Mouse (Mus musculus) heart, embryonic 14.5 days (tissue): ENCODE data around the gene Gm49318. TPM values are rescaled to one million over a fixed set of nuclear protein-coding genes. Genes with fewer than 3 reads are reported as not detected.

Experiments used
- microRNA-seq: library from miRNA; unstranded; fragments of <30 nt; microRNA quantifications from one replicate; pipeline ENCODE4, GENCODE M21; 2016
- polyA plus RNA-seq: library from polyadenylated mRNA; unstranded; fragments of >200 nt; fragmentation: Nextera tagmentation; extraction: Ambion mirVana; gene quantifications from 2 replicates; pipeline ENCODE4 v1.2.1, GENCODE M21; 2014

Gm49318 gene
- polyA plus RNA-seq, 1 experiment from 2014 or later = not detected

Small RNA genes lying within 50 kb of the gene (microRNA-seq; reads per million reads assigned to microRNA genes)
- not detected for gene Mir7084

Other genes starting within 250 kb of the Gm49318 start
- 1.4 and 1.6 TPM in 2 replicates for gene Angptl8, start 235.7 kb downstream of the Gm49318 start, polyA plus RNA-seq
- 42.4 and 44.5 TPM in 2 replicates for gene Dock6, start 218.6 kb downstream of the Gm49318 start, polyA plus RNA-seq
- gene Rab3d, start 153.1 kb downstream of the Gm49318 start, polyA plus RNA-seq = 7.8 and 9.0 TPM in 2 replicates
- 2.4 and 3.0 TPM in 2 replicates for gene Ccdc159, start 143.8 kb downstream of the Gm49318 start, polyA plus RNA-seq
- gene Tmem205, start 143.7 kb downstream of the Gm49318 start, polyA plus RNA-seq = 48.1 and 58.8 TPM in 2 replicates
- 2.4 and 4.5 TPM in 2 replicates for gene Plppr2, start 134.2 kb downstream of the Gm49318 start, polyA plus RNA-seq
- gene Swsap1, start 115.5 kb downstream of the Gm49318 start, polyA plus RNA-seq = 8.3 and 9.8 TPM in 2 replicates
- 2.6 and 4.9 TPM in 2 replicates for gene Epor, start 107.8 kb downstream of the Gm49318 start, polyA plus RNA-seq
- gene Rgl3, start 81.8 kb downstream of the Gm49318 start, polyA plus RNA-seq = 0.66 and 0.97 TPM in 2 replicates
- gene Ccdc151, start 68.6 kb downstream of the Gm49318 start, polyA plus RNA-seq = 0.23 TPM in 1 of 2 replicates, not detected in the other
- gene Prkcsh, start 68.5 kb downstream of the Gm49318 start, polyA plus RNA-seq = 56.3 and 56.6 TPM in 2 replicates
- gene Elavl3, start 19.2 kb downstream of the Gm49318 start, polyA plus RNA-seq = 0.19 and 0.65 TPM in 2 replicates
- gene Zfp653, start 117 bp upstream of the Gm49318 start, polyA plus RNA-seq = 6.7 and 7.6 TPM in 2 replicates
- gene Ecsit, start 14.2 kb upstream of the Gm49318 start, polyA plus RNA-seq = 50.5 and 58.1 TPM in 2 replicates
- gene Cnn1, start 28.0 kb upstream of the Gm49318 start, polyA plus RNA-seq = 227 and 239 TPM in 2 replicates
- gene Elof1, start 45.9 kb upstream of the Gm49318 start, polyA plus RNA-seq = 117 and 129 TPM in 2 replicates
- 3.6 and 4.9 TPM in 2 replicates for gene Acp5, start 64.5 kb upstream of the Gm49318 start, polyA plus RNA-seq
- gene Pigyl, start 85.6 kb upstream of the Gm49318 start, polyA plus RNA-seq = 51.9 and 53.4 TPM in 2 replicates
- gene Zfp872, start 116.8 kb upstream of the Gm49318 start, polyA plus RNA-seq = 0.28 and 0.58 TPM in 2 replicates
- 23.1 and 25.3 TPM in 2 replicates for gene Zfp809, start 154.5 kb upstream of the Gm49318 start, polyA plus RNA-seq
- 4.0 and 4.9 TPM in 2 replicates for gene Zfp599, start 188.6 kb upstream of the Gm49318 start, polyA plus RNA-seq
- 16.4 and 16.7 TPM in 2 replicates for gene Zfp810, start 236.4 kb upstream of the Gm49318 start, polyA plus RNA-seq